Mouse (Mus musculus) heart, embryonic 13.5 days (tissue): ENCODE measurements around the gene Rps27l. TPM values are rescaled to one million over a fixed set of nuclear protein-coding genes. Genes with fewer than 3 reads are reported as not detected.

Experiments
- ATAC-seq: fragments of 200-750 bp; cut with Nextera tagmentation; 2 replicates; pipeline ENCODE4 v1.8.0; 2017; ENCODE audit warnings: moderate TSS enrichment; ENCODE audit not compliant: insufficient number of reproducible peaks, low FRiP score, low TSS enrichment; ENCODE audit errors: extremely low read depth
- H3K27ac ChIP-seq: fragments of 300-500 bp; sonication (generic); replicated peaks from 2 replicates; pipeline ENCODE4 v1.5.1; 2015; ENCODE audit warnings: moderate library complexity, mild to moderate bottlenecking, inconsistent platforms
- H3K27me3 ChIP-seq: fragments of 300-500 bp; sonication (generic); replicated peaks from 2 replicates; pipeline ENCODE4 v1.6.1; 2015; ENCODE audit warnings: mild to moderate bottlenecking, inconsistent platforms
- H3K36me3 ChIP-seq: fragments of 300-500 bp; sonication (generic); 2 replicates; pipeline ENCODE4 v1.6.1; 2015; ENCODE audit warnings: mild to moderate bottlenecking, inconsistent platforms
- H3K4me1 ChIP-seq: fragments of 300-500 bp; sonication (generic); 2 replicates; pipeline ENCODE4 v1.6.1; 2015; ENCODE audit warnings: inconsistent platforms
- H3K4me2 ChIP-seq: fragments of 300-500 bp; sonication (generic); 2 replicates; pipeline ENCODE4 v1.6.1; 2015; ENCODE audit warnings: inconsistent platforms, mild to moderate bottlenecking, moderate library complexity
- H3K4me3 ChIP-seq: fragments of 300-500 bp; sonication (generic); 2 replicates; pipeline ENCODE4 v1.5.1; 2015; ENCODE audit warnings: moderate library complexity, mild to moderate bottlenecking, inconsistent platforms
- H3K9ac ChIP-seq: fragments of 300-500 bp; sonication (generic); 2 replicates; pipeline ENCODE4 v1.6.1; 2015; ENCODE audit warnings: inconsistent platforms, mild to moderate bottlenecking, moderate library complexity
- H3K9me3 ChIP-seq: fragments of 300-500 bp; sonication (generic); 2 replicates; pipeline ENCODE4 v1.6.1; 2016; ENCODE audit warnings: inconsistent platforms
- WGBS: fragments of 180-500 bp; shearing (Covaris S2); methylation state at CpG from one replicate; pipeline ENCODE4 v1.1.7; 2015; ENCODE audit warnings: mixed read lengths; 5-methylcytosine and 5-hydroxymethylcytosine counted together
- polyA plus RNA-seq: library from polyadenylated mRNA; unstranded; fragments of >200 nt; fragmentation: Nextera tagmentation; extraction: Ambion mirVana; gene quantifications from 2 replicates; pipeline ENCODE4 v1.2.1, GENCODE M21; 2015

Gene Rps27l
- polyA plus RNA-seq, 1 experiment from 2014 or later, result 523 TPM

DNA sequence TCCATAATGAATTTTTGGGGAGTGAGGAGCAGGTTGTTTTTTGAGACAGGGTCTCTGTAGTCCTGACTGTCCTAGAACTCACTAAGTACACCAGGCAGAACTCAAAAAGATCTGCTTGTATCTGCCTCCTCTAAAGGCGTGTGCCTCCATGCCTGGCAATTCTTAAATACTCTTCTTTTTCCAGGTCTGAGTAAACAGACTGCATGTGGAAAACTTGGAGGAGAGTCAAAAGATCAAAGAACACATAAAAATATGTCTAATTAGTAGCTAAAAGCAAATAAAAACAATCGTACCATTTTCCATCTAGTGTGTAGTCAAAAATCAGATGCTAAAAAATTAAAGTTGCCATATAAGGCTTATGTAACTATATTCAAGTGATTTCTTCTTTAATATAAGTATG lies 7.0 kb downstream of the Rps27l start:
- H3K27ac ChIP-seq, result no peak overlapping the region
- no peaks in the 10 kb centered on the region for H3K9me3 ChIP-seq
- WGBS, result 79% methylated on average over 2 of the region's 2 CpGs
- H3K9ac ChIP-seq, result no peak overlapping the region
- no peak overlapping the region for H3K4me3 ChIP-seq
- no peaks in the 10 kb centered on the region for H3K27me3 ChIP-seq
- no peak overlapping the region for H3K4me2 ChIP-seq
- H3K36me3 ChIP-seq, result peaks cover 24% of the 10 kb centered on the region
- H3K4me1 ChIP-seq, result no peaks in the 10 kb centered on the region
- ATAC-seq, result no peak

DNA sequence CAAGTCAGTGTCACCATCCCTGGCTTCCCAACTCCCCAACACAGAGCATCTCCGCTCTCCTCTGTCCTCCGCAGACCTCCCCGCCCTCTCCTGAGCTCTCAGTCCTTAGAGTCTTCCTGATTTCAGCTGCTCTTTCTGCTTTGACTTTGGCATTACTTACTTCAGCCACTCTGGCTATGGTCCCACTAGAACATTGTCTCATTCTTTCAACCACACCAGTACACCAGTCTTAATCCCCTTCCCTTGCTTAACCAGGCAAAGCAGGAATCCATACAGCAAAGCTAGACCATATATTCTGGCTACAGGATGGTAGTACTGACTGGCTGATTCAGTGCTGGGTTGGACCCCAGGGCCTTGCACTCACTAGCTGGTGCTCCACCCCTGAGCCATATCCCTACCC lies 11.6 kb downstream of the Rps27l start:
- WGBS, result 89% methylated on average over 3 of the region's 3 CpGs
- ATAC-seq, result no peak
- Histone ChIP-seq H3K27me3 (no peaks in the 10 kb centered on the region), H3K4me2 (no peak overlapping the region), H3K36me3 (peaks cover 5% of the 10 kb centered on the region), H3K27ac (no peak overlapping the region), H3K9me3 (no peaks in the 10 kb centered on the region), H3K4me3 (no peak overlapping the region), H3K9ac (no peak overlapping the region), H3K4me1 (no peaks in the 10 kb centered on the region)

DNA sequence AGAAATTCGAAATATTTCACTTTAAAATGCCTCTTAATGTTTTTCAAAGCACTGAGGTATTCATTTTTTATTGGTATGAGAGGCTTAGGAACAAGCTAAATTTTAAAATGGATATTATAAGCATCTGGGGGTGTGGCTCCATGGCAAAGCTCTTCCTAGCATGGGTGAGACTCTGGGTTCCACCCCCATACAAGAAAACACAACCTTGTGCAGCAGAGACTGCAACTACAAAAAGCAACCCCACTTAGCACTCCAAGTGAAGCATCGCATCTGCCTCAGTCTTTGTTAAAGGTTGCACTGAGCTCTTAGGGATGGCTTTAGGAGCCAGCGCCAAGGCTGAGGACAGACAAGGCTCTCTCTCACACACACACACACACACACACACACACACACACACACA lies 15.6 kb downstream of the Rps27l start:
- Histone ChIP-seq H3K4me3 (no peak overlapping the region), H3K36me3 (no peaks in the 10 kb centered on the region), H3K27ac (no peak overlapping the region), H3K27me3 (no peaks in the 10 kb centered on the region), H3K9me3 (no peaks in the 10 kb centered on the region), H3K4me1 (no peaks in the 10 kb centered on the region), H3K9ac (no peak overlapping the region), H3K4me2 (no peak overlapping the region)
- WGBS, result 58% methylated on average over 2 of the region's 3 CpGs
- ATAC-seq, result no peak

DNA sequence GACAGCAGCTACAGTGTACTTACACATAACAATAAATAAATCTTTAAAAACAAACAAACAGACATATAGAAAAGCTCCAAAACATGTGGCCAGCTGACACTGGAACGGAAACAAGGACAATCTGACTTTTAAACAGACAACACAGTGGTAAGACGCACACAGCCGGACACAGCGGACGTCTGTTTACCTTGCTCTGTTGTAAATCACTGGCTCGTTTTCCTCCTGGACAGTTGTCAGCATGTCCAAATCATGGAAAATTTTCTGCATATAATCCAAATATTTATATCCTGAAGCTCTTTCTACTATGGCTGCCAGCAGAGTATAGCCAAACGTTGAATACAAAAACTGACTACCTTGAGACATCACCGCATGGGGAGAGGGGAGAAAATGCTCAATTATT lies 21.6 kb downstream of the Rps27l start:
- H3K4me1 ChIP-seq, result no peaks in the 10 kb centered on the region
- ATAC-seq, result no peak
- H3K27ac ChIP-seq, result no peak overlapping the region

DNA sequence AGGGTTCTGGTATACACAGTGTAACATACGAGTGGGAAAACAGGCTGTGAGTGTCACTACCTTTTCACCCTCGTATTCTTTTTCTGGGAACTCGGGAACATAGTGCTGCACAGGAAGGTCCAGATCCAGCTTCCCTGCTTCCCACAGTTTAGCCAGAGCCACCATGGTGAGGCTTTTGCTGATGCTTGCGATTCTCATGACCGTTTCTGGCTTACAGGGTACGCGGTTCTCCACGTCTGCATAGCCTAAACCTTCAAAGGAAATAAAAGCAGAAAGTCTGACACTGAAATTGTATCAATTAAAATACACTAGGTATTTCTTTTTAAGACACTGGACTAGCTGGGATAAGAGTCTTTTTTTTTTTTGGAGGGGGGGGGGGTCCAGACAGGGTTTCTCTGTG lies 25.2 kb downstream of the Rps27l start:
- Histone ChIP-seq H3K4me1 (no peaks in the 10 kb centered on the region; the same call in 1 of the 2 replicates), H3K9ac (no peak overlapping the region), H3K4me3 (no peak overlapping the region), H3K4me2 (no peak overlapping the region), H3K27me3 (no peaks in the 10 kb centered on the region), H3K36me3 (peaks cover 24% of the 10 kb centered on the region), H3K9me3 (no peaks in the 10 kb centered on the region), H3K27ac (no peak overlapping the region)
- ATAC-seq, result no peak
- WGBS, result 82% methylated on average over 8 of the region's 8 CpGs

More for the DNA sequence above, 21.6 kb downstream of the Rps27l start:
- WGBS, result 89% methylated on average over 8 of the region's 8 CpGs
- Histone ChIP-seq H3K4me2 (no peak overlapping the region), H3K36me3 (peaks cover 24% of the 10 kb centered on the region), H3K27me3 (no peaks in the 10 kb centered on the region), H3K9ac (no peak overlapping the region), H3K4me3 (no peak overlapping the region), H3K9me3 (no peaks in the 10 kb centered on the region)

DNA sequence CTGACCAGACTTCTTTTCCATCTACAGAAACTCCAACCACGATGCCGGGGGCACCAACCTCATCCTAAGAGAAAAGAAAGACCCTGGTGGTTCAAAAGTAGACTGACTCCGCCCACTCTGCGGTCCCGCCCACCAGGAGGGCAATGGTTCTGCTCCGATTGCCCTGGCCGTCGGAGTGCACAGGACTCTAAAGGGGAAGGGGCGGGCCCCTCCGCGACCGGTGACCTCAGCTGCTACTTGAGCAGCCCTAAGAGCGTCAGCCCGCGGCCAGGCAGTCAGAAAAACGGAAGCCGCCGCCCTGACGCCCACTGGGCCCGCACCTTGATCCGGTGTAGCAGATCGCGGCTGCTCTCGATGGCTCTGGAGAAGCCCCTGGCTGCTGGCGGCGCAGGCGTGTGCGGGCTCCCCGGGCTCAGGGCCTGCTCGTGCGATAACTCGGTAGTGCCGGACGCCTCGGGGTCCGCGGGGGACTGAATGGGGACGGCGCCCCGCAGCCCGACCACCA lies 28.9 kb downstream of the Rps27l start:
- peaks cover 4% of the 10 kb centered on the region for H3K4me1 ChIP-seq
- peak overlapping the region; percentile 84 for H3K4me3 ChIP-seq
- H3K27me3 ChIP-seq, result no peaks in the 10 kb centered on the region
- peaks cover 17% of the 10 kb centered on the region for H3K36me3 ChIP-seq
- under 1% methylated on average over 41 of the region's 41 CpGs for WGBS
- ATAC-seq, result peak; percentile 86
- peak overlapping the region; percentile 82 for H3K9ac ChIP-seq
- no peaks in the 10 kb centered on the region for H3K9me3 ChIP-seq
- H3K27ac ChIP-seq, result peak overlapping the region; percentile 90
- H3K4me2 ChIP-seq, result peak overlapping the region; percentile 77

DNA sequence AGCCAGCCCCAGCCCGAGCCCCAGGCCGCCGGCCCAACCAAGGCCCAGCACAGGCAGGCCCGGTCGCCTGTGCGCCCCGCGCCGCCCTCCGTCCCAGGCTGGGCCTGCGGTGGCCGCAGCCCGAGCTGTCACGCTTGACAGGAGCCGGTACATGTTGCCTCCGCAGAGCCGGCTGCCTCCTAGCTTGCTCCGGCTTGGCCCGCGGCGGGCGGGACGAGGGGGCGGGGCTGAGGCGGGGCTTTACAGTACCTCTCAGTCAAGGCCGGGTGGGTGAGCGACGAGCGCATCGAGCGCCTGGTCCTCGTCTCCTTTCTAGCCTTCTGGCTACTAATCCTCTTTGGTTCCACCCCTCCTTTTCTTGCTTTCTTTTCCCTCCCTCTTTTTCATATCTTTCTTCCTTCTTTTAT lies 29.4 kb downstream of the Rps27l start, which contains the start of gene Lactb:
Gene Lactb, minus strand, starts transcription at position 246 of the 407 bp plus-strand sequence.
- Histone ChIP-seq H3K27ac (peak within 1 kb of the TSS; percentile 90), H3K4me3 (peak within 1 kb of the TSS; percentile 84), H3K9me3 (no peaks in the 10 kb centered on the region), H3K4me2 (peak within 1 kb of the TSS; percentile 77), H3K4me1 (peaks cover 4% of the 10 kb centered on the region), H3K27me3 (no peaks in the 10 kb centered on the region), H3K9ac (peak within 1 kb of the TSS; percentile 82), H3K36me3 (peaks cover 12% of the 10 kb centered on the region)
- WGBS, result 0% methylated on average over 30 of the region's 32 CpGs
- ATAC-seq, result peak; percentile 88

DNA sequence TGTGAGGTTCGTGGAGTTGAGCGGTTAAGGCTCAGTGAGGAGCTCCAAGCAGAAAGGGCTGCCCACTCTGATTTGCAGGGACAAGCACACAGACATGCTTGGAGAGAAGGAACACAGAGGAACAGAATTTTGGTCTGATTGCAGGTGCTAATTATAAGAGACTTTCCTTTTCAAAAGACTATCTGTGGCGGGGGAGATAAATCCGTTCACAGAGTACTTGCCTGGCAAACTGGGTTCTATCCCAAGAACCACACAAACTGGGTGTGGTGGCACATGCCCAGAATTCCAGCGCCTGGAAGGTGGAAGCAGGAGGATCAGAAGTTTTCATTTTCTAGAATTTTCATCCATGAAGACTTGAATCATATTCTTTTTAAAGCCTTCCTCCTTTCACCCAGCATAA lies 31.2 kb downstream of the Rps27l start:
- H3K4me1 ChIP-seq, result peaks cover 4% of the 10 kb centered on the region
- H3K36me3 ChIP-seq, result no peaks in the 10 kb centered on the region
- H3K9ac ChIP-seq, result no peak overlapping the region
- ATAC-seq, result no peak
- WGBS, result 62% methylated on average over 5 of the region's 5 CpGs
- no peaks in the 10 kb centered on the region for H3K27me3 ChIP-seq
- H3K4me3 ChIP-seq, result no peak overlapping the region
- no peak overlapping the region for H3K4me2 ChIP-seq
- H3K27ac ChIP-seq, result no peak overlapping the region
- no peaks in the 10 kb centered on the region for H3K9me3 ChIP-seq

DNA sequence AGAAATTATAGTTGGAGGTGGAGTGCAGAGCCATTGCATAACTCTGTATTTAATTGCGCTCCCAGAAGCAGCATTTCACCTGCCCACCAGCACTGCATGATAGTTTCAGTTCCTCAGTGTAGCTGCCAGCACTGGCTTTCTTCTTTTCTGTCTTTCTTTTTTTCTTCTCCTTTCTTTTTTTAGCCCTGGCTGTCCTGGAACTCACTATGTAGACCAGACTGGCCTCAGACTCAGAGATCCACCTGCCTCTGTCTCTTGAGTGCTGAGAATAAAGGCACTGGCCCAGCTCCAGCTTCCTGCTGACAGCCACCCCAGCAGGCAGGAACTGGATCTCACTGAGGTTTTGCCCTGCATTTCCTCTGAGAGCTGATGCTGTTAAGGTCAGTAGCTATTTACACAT lies 32.1 kb downstream of the Rps27l start:
- ATAC-seq, result no peak
- Histone ChIP-seq H3K4me3 (no peak overlapping the region), H3K9me3 (no peaks in the 10 kb centered on the region), H3K4me1 (peaks cover 4% of the 10 kb centered on the region), H3K27ac (no peak overlapping the region), H3K27me3 (no peaks in the 10 kb centered on the region), H3K36me3 (no peaks in the 10 kb centered on the region), H3K4me2 (no peak overlapping the region), H3K9ac (no peak overlapping the region)
- 96% methylated on average over 1 of the region's 1 CpGs for WGBS

DNA sequence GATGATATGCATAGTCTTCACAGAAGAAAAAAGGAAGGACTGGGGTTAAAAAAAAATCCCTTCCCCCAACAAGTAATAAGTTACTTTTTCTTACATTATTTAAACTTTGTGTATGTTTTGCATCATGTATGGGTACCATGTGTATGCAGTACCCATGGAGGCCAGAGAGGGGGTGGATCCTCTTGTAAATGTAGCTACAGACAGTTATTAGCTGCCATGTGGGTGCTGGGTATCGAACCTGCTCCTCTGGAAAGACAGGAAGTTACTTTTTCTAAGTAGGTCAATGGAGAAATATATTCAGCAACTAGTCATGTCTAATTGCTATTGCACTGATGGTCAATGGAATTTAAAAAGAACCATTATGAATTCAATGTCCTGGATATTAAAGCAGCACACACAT lies 32.6 kb downstream of the Rps27l start:
- no peaks in the 10 kb centered on the region for H3K36me3 ChIP-seq
- H3K27ac ChIP-seq, result no peak overlapping the region
- H3K27me3 ChIP-seq, result no peaks in the 10 kb centered on the region
- H3K9ac ChIP-seq, result no peak overlapping the region
- no peaks in the 10 kb centered on the region for H3K9me3 ChIP-seq
- H3K4me3 ChIP-seq, result no peak overlapping the region
- 80% methylated on average over 1 of the region's 1 CpGs for WGBS
- no peak overlapping the region for H3K4me2 ChIP-seq
- no peak for ATAC-seq
- H3K4me1 ChIP-seq, result peaks cover 4% of the 10 kb centered on the region

DNA sequence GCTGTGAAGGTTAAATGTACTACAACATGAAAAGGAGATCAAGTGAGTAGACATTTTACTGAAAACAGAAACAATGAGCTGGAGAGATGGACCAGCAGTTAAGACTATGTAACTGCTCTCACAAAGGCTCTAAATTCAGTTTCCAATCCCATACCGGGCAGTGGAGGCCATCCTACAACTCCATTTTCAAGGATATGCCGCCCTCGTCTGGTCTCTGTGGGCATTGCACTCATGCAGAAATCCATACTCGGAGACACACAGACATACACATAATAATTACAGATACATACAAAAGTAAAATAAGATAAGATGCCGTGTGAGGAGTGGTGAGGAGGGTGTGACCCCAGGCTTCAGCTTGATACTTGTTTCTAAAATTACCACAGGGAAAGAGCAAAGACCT lies 34.6 kb downstream of the Rps27l start:
- Histone ChIP-seq H3K4me3 (no peak overlapping the region), H3K4me1 (peaks cover 4% of the 10 kb centered on the region; the same call in 1 of the 2 replicates), H3K27ac (no peak overlapping the region), H3K4me2 (no peak overlapping the region), H3K27me3 (no peaks in the 10 kb centered on the region), H3K9me3 (no peaks in the 10 kb centered on the region), H3K36me3 (no peaks in the 10 kb centered on the region), H3K9ac (no peak overlapping the region)
- WGBS, result 5% methylated on average over 5 of the region's 5 CpGs
- ATAC-seq, result no peak

DNA sequence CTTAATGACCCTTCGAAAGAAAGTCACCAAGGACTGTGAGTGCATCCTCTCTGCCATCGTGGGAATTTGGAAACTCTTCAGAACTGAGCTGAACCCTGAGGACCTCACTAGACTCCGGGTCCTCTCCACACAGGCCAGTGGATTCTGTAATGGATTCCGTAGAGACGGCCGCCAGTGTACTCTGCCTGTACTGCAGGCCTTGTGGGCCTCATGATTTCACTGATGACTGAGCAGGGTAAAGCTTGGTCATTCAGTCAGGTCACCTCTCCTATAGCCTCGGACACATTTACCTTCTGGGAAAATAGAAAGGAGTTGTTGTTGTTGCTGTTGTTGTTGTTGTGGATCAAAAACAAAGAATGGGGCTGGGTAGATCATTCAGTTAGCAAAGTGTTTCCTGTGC lies 36.2 kb downstream of the Rps27l start:
- no peak for ATAC-seq
- H3K4me2 ChIP-seq, result no peak overlapping the region
- H3K9ac ChIP-seq, result no peak overlapping the region
- no peaks in the 10 kb centered on the region for H3K9me3 ChIP-seq
- H3K4me1 ChIP-seq, result peaks cover 6% of the 10 kb centered on the region; the same call in 1 of the 2 replicates
- WGBS, result 73% methylated on average over 7 of the region's 7 CpGs
- no peaks in the 10 kb centered on the region for H3K27me3 ChIP-seq
- no peaks in the 10 kb centered on the region for H3K36me3 ChIP-seq
- no peak overlapping the region for H3K4me3 ChIP-seq
- no peak overlapping the region for H3K27ac ChIP-seq
